Mouse (Mus musculus) G1E (cell line): ENCODE results near the gene Eef1akmt4.

Experiments
- CTCF ChIP-seq: IDR thresholded peaks from 2 replicates; pipeline ENCODE4 v1.5.1; 2012; ENCODE audit warnings: low read depth, low read length, inconsistent platforms, mixed read lengths
- GATA1 ChIP-seq: IDR thresholded peaks from 2 replicates; pipeline ENCODE4 v1.6.1; 2012; ENCODE audit warnings: borderline replicate concordance, low read length, inconsistent platforms, mixed read lengths
- TAL1 ChIP-seq: conservative IDR thresholded peaks from 2 replicates; pipeline ENCODE4 v1.6.1; 2012; ENCODE audit warnings: low read depth, low read length, inconsistent platforms, mixed read lengths

DNA sequence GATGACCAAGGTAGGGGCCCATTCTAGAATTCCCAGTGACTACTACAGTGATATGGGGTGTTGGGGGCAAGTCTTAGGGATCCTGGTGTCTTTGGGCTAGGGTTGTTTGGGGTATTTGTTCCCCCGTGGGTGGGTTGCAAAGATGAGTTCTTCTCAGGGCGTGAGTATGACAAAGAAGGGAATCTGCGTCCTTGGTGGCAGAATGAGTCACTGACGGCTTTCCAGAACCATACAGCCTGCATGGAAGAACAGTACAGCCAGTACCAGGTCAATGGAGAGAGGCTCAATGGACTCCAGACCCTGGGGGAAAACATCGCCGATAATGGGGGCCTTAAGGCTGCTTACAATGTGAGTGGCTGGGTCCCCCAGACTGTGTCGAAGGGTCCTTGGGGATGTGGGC, 32.5 kb downstream of the Eef1akmt4 start:
- TF ChIP-seq CTCF (no peak), GATA1 (no peak), TAL1 (no peak)
